Mouse (Mus musculus) spleen, adult 18-20 months (tissue): ENCODE results near the gene Slc16a10.

Experiments
- DNase-seq, 2 experiments: peaks; one replicate each; pipeline ENCODE4 v3.0.0; 2022; ENCODE audit warnings: mixed read lengths in 2 of 2

Gene Slc16a10

GRCm38 (mm10) chr10:40107995-40108394 is 34.1 kb downstream of the Slc16a10 start:
- DNase-seq, result no peak

- DNase-seq, result no peak
Observed at GRCm38 (mm10) chr10:40105174-40105573, 36.9 kb downstream of the Slc16a10 start.

- no peak for DNase-seq
Observed at GRCm38 (mm10) chr10:40103790-40104189, 38.3 kb downstream of the Slc16a10 start.

DNA sequence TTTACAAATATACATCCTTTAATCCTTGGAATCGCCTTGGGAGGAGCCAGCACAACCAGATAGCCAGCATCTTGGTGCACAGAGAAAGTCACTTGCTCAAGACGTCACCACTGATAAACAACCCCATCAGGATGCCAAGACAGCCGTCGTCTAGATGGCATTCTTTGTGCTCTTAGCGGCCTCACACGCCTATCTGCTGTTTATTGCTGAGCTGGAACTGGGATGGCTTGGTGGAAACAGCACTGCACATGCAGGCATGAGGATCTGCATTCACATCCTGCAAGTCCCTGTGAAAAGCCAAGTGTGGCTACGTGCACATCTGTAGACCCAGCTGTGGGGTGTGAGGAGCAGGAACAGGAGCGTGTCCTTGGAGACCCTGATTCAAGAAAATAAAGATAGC is 39.1 kb downstream of the Slc16a10 start:
- no peak for DNase-seq

DNA sequence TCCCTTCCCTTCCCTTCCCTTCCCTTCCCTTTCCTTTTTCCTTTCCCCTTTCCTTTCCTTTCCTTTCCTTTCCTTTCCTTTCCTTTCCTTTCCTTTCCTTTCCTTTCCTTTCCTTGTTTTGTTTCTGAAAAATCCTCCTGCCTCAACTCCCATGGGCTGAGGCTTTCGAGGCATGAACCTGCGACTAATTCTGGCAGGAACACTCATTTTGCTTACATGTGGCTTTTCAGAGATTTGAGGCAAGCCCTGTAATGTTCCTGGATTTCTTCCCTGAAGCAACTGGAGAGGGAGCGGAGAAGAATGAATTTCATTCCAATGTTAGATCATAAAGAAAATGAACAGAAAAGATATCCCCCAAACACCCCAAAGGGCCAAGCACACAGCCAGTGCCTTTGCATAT is 39.9 kb downstream of the Slc16a10 start:
- no peak for DNase-seq

DNA sequence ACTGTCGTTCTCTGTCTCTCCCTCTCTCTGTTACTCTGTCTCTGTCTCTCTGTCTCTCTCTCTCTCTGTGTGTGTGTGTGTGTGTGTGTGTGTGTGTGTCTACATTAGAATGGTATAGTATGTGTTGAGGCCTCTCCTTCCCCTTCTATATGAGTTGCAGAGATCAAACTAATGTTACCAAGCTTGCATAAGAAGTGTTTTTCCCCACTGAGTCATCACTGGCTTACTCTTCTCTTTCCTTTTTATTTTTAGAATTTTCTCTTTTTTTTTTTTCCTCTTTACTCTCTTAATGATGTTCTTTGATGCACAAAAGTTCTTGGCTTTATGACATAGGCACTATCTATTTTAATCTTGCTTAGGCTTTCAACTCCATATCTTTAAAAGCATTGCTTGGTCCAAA is 43.6 kb downstream of the Slc16a10 start:
- no peak for DNase-seq

GRCm38 (mm10) chr10:40097519-40097918 is 44.5 kb downstream of the Slc16a10 start:
- no peak for DNase-seq

DNA sequence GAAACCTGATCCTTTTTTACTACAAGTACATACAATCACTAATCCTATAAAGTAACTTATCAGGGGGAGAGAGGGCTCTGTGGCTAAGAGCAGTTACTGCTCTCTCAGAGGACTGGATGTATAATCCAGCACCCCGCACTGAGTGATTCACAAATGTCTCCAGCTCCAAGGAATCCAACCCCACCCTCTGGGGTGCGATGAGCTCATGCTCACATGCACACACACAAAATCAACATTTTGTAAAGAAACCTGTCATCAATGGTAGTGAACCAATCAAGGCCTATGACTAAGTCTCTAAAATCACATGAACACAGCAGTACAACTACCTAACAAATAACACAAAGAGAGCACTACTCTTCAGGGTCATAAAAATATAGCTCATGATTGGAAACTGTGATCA is 47.3 kb downstream of the Slc16a10 start:
- DNase-seq, result no peak

- DNase-seq, result no peak
Observed at GRCm38 (mm10) chr10:40093526-40093925, 48.5 kb downstream of the Slc16a10 start.

- DNase-seq, result no peak
Observed at GRCm38 (mm10) chr10:40091455-40091854, 50.6 kb downstream of the Slc16a10 start.

GRCm38 (mm10) chr10:40090504-40091428 is 51.3 kb downstream of the Slc16a10 start:
- no peak for DNase-seq

GRCm38 (mm10) chr10:40084332-40085093 is 57.5 kb downstream of the Slc16a10 start:
- no peak for DNase-seq

DNA sequence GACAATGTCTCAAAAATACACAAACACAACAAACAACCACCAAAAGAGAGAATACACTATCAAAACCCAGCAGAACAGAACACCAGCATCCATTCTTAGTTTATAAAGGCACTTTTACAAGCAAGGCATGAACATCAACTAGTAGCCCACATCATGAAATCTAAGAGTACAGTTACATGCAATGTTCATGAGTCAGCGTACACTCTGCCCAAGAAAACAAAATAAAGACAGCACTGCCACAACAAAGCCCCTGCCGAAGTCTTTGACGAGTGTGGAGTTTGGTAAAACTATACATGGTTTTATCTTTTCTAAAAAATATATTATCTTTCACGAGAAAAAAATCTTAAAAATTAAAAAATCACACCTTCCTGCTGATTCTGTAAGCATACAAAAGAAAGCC is 58.5 kb downstream of the Slc16a10 start:
- DNase-seq, result no peak

DNA sequence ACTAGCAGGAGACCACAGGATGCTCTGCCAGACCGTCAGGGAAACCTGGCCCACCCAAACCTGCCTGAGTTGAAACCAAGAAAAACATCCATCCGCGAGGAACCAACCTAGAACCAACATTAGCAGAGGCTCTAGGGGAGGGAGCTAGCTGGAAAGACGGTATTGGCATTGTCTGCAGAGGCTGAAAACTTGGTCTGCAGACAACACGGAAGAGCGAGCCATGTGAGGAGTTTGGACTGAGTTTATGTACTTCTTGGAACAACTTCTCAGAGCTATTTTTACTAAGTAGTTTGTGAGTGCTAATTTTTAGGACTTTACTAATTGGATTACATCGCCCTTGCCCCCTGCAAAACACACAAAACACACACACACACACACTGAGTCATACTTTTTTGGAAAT is 59.4 kb downstream of the Slc16a10 start:
- DNase-seq, result no peak

GRCm38 (mm10) chr10:40080533-40080932 is 61.5 kb downstream of the Slc16a10 start:
- no peak for DNase-seq

DNA sequence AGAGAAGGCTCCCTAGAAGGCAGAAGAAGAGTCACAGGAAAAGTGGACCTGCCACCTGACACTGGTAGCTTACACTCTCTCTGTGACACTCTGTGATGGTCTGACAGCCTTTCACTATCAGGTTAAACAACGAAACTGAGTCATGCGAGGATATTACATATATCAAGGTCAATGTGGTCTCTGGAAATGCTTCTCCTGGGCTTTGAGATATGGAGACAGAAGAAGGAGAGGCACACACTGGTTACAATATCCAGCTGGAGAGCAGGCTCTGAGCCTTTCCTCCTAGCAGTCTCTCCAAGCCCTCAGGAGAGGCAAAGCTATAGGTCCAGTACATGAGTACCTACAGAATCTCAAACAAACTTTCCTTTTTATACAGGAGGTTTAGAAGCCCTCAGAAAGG is 62.8 kb downstream of the Slc16a10 start:
- DNase-seq, result no peak

- no peak for DNase-seq
Observed at GRCm38 (mm10) chr10:40077960-40078353, 64.1 kb downstream of the Slc16a10 start.

GRCm38 (mm10) chr10:40077346-40077959 is 64.6 kb downstream of the Slc16a10 start:
- no peak for DNase-seq

DNA sequence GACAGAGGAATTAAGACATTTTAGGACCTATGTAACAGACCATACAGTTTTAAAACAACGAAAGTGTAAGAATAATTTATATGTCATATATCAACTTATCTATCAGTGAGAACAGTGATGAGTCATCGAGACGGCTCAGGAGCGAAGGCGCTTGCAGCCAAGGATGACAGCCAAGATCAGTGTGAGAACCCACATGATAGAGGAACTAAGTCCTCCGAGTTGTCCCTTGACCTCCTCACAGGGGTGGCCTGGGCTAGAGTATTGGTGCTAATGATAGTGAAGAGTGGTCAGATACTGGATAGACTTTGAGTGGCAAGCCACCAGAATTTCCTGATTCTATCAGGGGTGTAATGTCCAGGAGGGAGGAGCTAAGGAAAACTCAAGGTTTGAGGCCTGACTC is 68.5 kb downstream of the Slc16a10 start:
- DNase-seq, result no peak

DNA sequence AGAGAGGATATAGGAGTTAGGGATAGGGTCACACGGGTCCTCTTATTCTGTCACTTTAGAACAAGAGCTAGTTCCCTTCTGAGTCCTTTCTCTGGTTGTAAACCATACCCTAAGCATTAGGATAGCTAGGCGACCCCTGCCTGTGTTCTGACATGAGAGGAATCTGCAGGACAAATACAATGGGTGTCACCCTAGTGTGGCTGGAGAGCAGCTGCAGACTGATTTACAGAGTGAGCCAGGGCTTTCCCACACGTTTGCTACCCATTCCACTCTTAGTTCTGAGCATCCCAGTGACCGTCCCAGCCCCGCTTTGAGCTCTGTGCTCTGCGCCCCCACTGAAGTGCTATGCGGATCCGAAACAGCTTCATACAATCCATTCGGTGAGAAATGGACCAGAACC is 71.4 kb downstream of the Slc16a10 start:
- DNase-seq, result no peak

DNA sequence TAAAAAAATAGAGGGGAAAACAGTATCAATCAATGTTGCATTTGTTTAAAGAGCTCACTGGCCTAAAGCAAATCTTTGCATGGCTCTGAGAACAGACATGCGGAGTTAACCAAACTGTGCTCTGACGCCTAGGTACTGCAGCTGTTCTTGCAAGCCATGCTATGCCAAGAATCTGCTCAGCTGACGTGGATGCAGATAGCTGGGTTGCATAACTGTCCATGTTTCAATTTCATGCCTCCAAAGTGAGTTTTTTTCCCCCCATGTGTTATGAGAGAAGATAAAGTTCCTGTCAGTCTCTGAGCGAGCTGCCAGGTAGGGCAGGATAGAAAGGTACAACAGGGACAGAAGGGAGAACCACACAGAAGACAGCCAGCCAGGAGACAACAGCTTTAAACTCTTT is 72.8 kb downstream of the Slc16a10 start:
- DNase-seq, result no peak

DNA sequence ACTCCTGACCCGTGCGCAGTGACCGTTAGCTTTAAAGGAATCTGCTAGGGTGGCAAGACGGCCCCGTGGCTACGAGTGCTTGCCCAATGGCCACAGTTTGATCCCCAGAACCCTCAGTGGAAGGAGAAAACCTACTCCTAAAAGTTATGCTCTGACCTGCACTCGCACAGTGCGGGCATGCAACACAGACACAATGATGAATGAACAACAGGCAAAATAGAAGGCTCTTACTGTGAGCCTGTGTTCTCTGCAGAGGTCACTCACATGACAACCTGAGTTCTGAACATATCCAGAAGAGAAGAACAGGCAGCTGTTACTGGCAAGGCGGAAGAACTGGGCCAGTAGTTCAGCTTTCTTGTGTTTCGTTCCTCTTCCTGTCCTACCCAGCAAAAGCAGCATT is 73.5 kb downstream of the Slc16a10 start:
- DNase-seq, result no peak

DNA sequence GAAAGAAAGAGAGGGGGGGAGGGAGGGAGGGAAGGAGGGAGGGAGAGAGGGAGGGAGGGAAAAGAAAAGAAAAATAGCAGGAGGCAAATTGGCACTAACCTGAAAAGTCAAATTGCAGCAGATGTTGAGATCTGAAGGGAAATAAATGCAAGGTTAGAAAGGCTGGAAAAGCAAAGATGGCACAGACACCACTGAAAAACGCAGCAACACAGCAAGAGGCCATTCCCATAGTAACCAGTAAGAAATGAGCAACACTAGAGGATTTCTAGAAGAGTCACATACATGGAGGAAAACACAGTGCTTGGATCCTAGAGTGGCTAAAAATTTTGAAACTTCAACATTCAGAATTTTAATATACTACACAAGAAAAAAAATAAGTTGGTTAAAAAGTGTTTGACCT is 74.5 kb downstream of the Slc16a10 start:
- no peak for DNase-seq

GRCm38 (mm10) chr10:40067071-40067470 is 75.0 kb downstream of the Slc16a10 start:
- no peak for DNase-seq
